Mouse (Mus musculus) liver, embryonic 14.5 days (tissue): ENCODE results near the gene Hnrnpa3. TPM values are rescaled to one million over a fixed set of nuclear protein-coding genes. Genes with fewer than 3 reads are reported as not detected.
A peak's percentile ranks its signal among the peaks of the same experiment; 100 is the strongest.

Source experiments
- ATAC-seq: fragments of 200-750 bp; cut with Nextera tagmentation; 2 replicates; pipeline ENCODE4 v1.8.0; 2017; ENCODE audit warnings: moderate number of reproducible peaks, mild to moderate bottlenecking, moderate library complexity; ENCODE audit not compliant: insufficient read depth
- DNase-seq, 3 experiments: peaks; one replicate each; pipeline ENCODE4 v3.0.0-alpha.2; 2012 to 2013; ENCODE audit warnings: low read depth in 3 of 3, low spot score in 3 of 3
- H3K27ac ChIP-seq: fragments of 300-500 bp; sonication (generic); 2 replicates; pipeline ENCODE4 v1.5.1; 2014; ENCODE audit warnings: moderate library complexity, mild to moderate bottlenecking, control low read depth, inconsistent platforms
- H3K27me3 ChIP-seq: fragments of 300-500 bp; sonication (generic); 2 replicates; pipeline ENCODE4 v1.6.1; 2014; ENCODE audit warnings: mild to moderate bottlenecking, low read length, moderate library complexity; ENCODE audit not compliant: control insufficient read depth, insufficient read depth
- H3K36me3 ChIP-seq: fragments of 300-500 bp; sonication (generic); replicated peaks from 2 replicates; pipeline ENCODE4 v1.6.1; 2014; ENCODE audit warnings: low read depth; ENCODE audit not compliant: control insufficient read depth, insufficient read depth
- H3K4me1 ChIP-seq, 2 experiments: fragments of 200-500 bp in 1 of 2; fragments of 300-500 bp in 1 of 2; sonication (generic) in 1 of 2; replicated peaks; 2 replicates each; pipeline ENCODE4 v1.6.1; 2012 to 2014; ENCODE audit warnings: antibody characterized with exemption in 1 of 2, inconsistent platforms in 1 of 2, low read length in 1 of 2; ENCODE audit not compliant: control insufficient read depth in 2 of 2, insufficient read depth in 2 of 2
- H3K4me2 ChIP-seq: fragments of 300-500 bp; sonication (generic); 2 replicates; pipeline ENCODE4 v1.6.1; 2014; ENCODE audit warnings: low read depth, mild to moderate bottlenecking, control low read depth, moderate library complexity
- H3K4me3 ChIP-seq, 2 experiments: fragments of 200-500 bp in 1 of 2; fragments of 300-500 bp in 1 of 2; sonication (generic) in 1 of 2; 2 replicates each; pipeline ENCODE4 v1.5.1; 2012 to 2014; ENCODE audit warnings: low read depth in 2 of 2, low read length in 2 of 2, mild to moderate bottlenecking in 2 of 2, control low read depth in 1 of 2, inconsistent platforms in 1 of 2, moderate library complexity in 1 of 2; ENCODE audit not compliant: insufficient read depth in 1 of 2
- H3K9ac ChIP-seq: fragments of 300-500 bp; sonication (generic); replicated peaks from 2 replicates; pipeline ENCODE4 v1.6.1; 2014; ENCODE audit warnings: mild to moderate bottlenecking, control low read depth, moderate library complexity
- H3K9me3 ChIP-seq: fragments of 300-500 bp; sonication (generic); 2 replicates; pipeline ENCODE4 v1.6.1; 2016; ENCODE audit warnings: low read length, mixed read lengths; ENCODE audit not compliant: control insufficient read depth
- CTCF ChIP-seq: IDR thresholded peaks from 2 replicates; pipeline ENCODE4 v1.5.1; 2016; ENCODE audit warnings: antibody characterized with exemption, low read depth, control low read depth
- EP300 ChIP-seq: IDR thresholded peaks from 2 replicates; pipeline ENCODE4 v1.6.1; 2016; ENCODE audit warnings: antibody characterized with exemption, low read depth
- WGBS: fragments of 180-500 bp; shearing (Covaris S2); extraction: QIAGEN DNeasy Blood & Tissue Kit; methylation state at CpG from one replicate; pipeline ENCODE4 v1.1.7; 2014; ENCODE audit not compliant: insufficient replicate concordance; 5-methylcytosine and 5-hydroxymethylcytosine counted together
- polyA plus RNA-seq, 2 experiments: library from polyadenylated mRNA; depleted of rRNA in 1 of 2; stranded (reverse) in 1 of 2; unstranded in 1 of 2; fragments of >200 nt; fragmentation: Nextera tagmentation in 1 of 2; extraction: Ambion mirVana in 1 of 2; gene quantifications; 2 replicates each; pipeline versions ENCODE4 v1.2.1 to v1.2.3; 2012 to 2014

The Hnrnpa3 gene
- polyA plus RNA-seq, 2 experiments, result 85.0 to 409 TPM

DNA sequence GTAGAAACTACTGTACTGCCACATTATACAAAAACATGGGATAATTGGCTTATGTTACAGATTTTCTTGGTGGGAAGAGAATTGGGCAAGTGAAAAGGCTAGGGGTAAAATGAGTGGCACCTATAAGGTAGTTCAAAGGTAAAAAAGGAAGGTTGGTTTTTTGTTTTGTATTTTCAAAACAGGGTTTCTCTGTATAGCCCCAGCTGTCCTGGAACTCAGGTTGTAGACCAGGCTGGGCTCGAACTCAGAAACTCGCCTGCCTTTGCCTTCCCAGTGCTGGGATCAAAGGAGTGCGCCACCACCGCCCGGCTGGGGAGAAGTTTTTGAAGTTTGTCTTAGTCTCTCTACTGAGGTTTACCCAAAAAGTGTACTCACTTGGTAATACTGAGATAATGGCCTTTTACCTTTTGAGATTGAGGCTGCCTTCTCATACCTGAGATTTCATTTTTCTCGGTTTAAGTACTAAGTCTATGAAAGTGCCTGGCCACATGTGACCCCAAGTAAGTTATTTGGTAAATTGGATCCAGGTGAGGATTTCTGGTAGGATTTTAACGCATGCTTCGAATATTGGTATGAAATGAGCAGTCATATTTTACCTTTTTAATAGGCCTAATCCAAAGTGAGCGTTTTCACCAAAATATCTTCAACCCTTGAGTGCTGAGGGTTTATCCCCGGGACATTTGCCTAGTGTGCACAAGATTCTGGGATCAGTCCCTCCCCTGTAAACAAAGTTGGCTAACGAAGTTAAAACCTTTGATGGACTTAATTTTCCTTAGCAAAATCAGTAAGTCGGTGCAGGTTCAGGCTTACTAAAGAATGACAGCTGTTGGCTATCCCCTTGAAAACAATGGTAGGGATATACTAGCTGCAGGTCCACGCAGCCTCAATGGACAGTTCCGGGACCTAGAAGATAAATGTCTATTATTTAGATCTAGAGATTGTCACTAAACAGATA lies 10.7 kb downstream of the Hnrnpa3 start:
- Histone ChIP-seq H3K4me1 (no peaks in the 10 kb centered on the region), H3K27me3 (no peaks in the 10 kb centered on the region), H3K9me3 (no peaks in the 10 kb centered on the region), H3K36me3 (peaks cover 8% of the 10 kb centered on the region), H3K4me3 (no peak overlapping the region), H3K4me2 (no peak overlapping the region), H3K9ac (no peak overlapping the region), H3K27ac (no peak overlapping the region)
- DNase-seq, result no peak
- WGBS, result 37% methylated on average over 14 of the region's 14 CpGs
- TF ChIP-seq CTCF, result no peak
- TF ChIP-seq EP300, result no peak
- peak; percentile 34; the same call in 1 of the 2 replicates for ATAC-seq

DNA sequence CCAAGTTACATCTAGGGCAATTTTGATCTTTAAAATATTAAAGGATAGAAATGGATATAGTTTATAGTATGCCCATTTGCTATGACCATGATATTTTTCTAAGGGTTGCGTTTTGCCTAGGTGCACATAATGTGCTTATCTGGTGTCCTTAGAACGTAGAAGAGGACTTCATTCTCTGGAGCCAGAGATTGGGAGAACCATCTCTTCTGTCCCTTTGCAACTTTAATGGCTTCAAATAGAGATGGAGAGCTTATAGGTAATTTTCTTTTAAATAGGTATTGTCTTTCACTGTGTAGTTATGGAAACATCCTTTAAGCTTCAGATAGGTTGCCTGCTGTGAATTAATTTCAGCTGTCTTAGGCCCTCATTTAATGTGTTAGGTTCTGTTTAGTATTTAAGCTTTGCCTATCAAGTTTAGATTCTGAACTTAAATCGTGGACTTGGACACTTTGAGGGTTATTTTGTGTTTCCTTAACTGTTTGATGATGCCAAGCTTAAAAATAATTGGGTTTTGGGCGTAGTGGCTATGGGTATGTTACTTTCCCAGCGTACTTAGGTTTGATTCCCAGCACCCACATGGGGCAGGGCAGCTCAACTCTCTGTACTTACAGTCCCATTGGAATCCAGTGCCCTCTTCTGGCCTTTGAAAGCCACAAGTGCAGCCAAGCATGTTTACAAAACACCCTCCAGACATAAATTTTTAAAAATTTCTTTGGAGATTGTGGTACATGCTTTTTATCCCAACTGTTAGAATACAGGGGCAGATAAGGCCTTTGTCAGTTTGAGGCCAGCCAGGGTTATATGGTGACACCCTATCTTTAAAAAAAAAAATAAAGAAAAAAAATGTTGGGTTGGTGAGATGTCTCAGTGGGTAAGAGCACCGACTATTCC lies 11.6 kb downstream of the Hnrnpa3 start:
- Histone ChIP-seq H3K4me1 (no peaks in the 10 kb centered on the region), H3K36me3 (peaks cover 8% of the 10 kb centered on the region), H3K9ac (no peak overlapping the region), H3K9me3 (no peaks in the 10 kb centered on the region), H3K4me3 (no peak overlapping the region), H3K4me2 (no peak overlapping the region), H3K27ac (no peak overlapping the region), H3K27me3 (no peaks in the 10 kb centered on the region)
- peak; percentile 26; the same call in 1 of the 2 replicates for TF ChIP-seq CTCF
- no peak for TF ChIP-seq EP300
- ATAC-seq (no peak), DNase-seq (no peak)
- WGBS, result 64% methylated on average over 6 of the region's 6 CpGs

DNA sequence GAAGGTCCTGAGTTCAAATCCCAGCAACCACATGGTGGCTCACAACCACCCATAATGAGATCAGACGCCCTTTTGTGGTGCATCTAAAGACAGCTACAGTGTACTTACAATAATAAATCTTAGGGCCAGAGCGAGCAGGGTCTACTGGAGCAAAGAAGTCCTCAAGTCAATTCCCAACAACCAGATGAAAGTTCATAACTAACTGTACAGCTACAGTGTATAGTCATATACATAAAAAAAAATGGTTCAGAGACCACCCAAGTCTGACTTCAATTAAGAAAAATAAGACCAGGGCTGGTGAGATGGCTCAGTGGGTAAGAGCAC lies 12.2 kb downstream of the Hnrnpa3 start:
- WGBS, result 77% methylated on average over 2 of the region's 2 CpGs
- no peak for ATAC-seq
- no peak overlapping the region for H3K4me3 ChIP-seq

DNA sequence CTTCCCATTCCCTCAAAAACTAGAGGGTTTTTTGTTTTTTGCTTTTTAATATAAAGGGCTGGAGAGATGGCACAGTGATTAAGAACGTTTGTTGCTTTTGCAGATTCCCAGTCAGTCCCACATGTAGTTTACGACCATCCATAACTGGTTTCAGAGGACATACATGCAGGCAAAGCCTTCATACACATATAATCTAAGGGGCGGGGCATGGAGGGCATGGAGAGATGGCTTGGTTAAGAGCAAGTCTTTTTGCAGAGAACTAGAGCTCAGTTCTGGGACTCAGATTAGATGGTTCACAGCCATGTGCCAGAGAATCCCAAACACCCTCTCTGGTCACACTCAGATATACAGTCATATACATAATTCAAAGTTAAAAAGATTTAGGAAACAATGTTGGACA lies 13.5 kb downstream of the Hnrnpa3 start:
- Histone ChIP-seq H3K4me3 (no peak overlapping the region), H3K4me2 (no peak overlapping the region), H3K27me3 (no peaks in the 10 kb centered on the region), H3K9ac (no peak overlapping the region), H3K9me3 (no peaks in the 10 kb centered on the region), H3K36me3 (peaks cover 24% of the 10 kb centered on the region), H3K4me1 (no peaks in the 10 kb centered on the region), H3K27ac (no peak overlapping the region)
- DNase-seq (no peak), ATAC-seq (no peak)
- TF ChIP-seq CTCF (no peak), EP300 (no peak)
- whole genome bisulfite sequencing, result 53% methylated on average over 3 of the region's 3 CpGs

More for the DNA sequence above, 12.2 kb downstream of the Hnrnpa3 start:
- no peak overlapping the region for H3K27ac ChIP-seq
- H3K36me3 ChIP-seq, result peaks cover 11% of the 10 kb centered on the region
- H3K9me3 ChIP-seq, result no peaks in the 10 kb centered on the region
- H3K4me1 ChIP-seq, result no peaks in the 10 kb centered on the region
- TF ChIP-seq CTCF (no peak), EP300 (no peak)
- no peak overlapping the region for H3K4me2 ChIP-seq
- H3K9ac ChIP-seq, result no peak overlapping the region
- H3K27me3 ChIP-seq, result no peaks in the 10 kb centered on the region
- no peak for DNase-seq

DNA sequence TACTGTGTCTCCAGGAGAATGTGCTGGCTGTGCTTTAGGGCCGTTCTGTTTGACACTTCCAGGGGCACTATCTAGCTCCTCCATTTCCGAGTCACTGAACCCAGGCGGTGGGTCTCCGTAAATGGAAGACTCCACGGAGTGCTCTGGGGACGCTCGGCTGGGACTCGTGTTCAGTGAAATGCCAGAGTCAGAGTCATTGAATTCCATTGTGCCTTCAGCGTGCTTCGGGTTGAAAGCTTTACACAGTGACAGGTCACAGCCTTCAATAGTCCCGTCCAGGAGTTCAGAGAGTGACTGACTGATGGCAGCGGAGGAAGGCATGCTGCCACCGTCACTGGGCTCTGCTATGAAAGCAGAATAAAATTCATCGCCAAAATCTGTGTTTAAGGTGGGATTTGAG lies 17.5 kb downstream of the Hnrnpa3 start:
- ATAC-seq, result no peak
- Histone ChIP-seq H3K36me3 (peaks cover 38% of the 10 kb centered on the region), H3K4me2 (no peak overlapping the region), H3K27me3 (no peaks in the 10 kb centered on the region), H3K9ac (no peak overlapping the region), H3K27ac (no peak overlapping the region), H3K9me3 (no peaks in the 10 kb centered on the region), H3K4me3 (no peak overlapping the region), H3K4me1 (0 out of 4 replicates have a peak, but pooled peaks cover under 1 to 2% of the 10 kb centered on the region in 2 experiments)
- 89% methylated on average over 14 of the region's 14 CpGs for WGBS
- TF ChIP-seq EP300 (no peak), CTCF (no peak)
- DNase-seq, result no peak
